Mouse (Mus musculus) gastrocnemius, postnatal 14 days (tissue): ENCODE measurements around the gene Lama5. TPM values are rescaled to one million over a fixed set of nuclear protein-coding genes. Genes with fewer than 3 reads are reported as not detected.
"Not testable (repeated sequence)": the region's sequence is repeated elsewhere in the genome, so short reads cannot be mapped to it uniquely, and the experiment has no call there.

Experiments used
- DNase-seq: peaks from one replicate; pipeline ENCODE4 v3.0.0; 2021; ENCODE audit warnings: mixed read lengths
- intact Hi-C: fragments of 180-260 bp; cut with DNase I; formaldehyde crosslinking; loops from one replicate; pipeline ENCODE4 v1.15.1; 2025; ENCODE audit warnings: low total_unique reads
- total RNA-seq, 2 experiments: library from RNA; stranded (reverse); gene quantifications; 2 replicates each; pipeline ENCODE4 v1.2.3; 2021

The Lama5 gene
- total RNA-seq, 2 experiments from 2014 or later: 17.9 to 18.0 TPM

GRCm38 (mm10) chr2:180205083-180205955 lies 20.3 kb downstream of the Lama5 start:
- intact Hi-C loops: no loop called here
- DNase-seq: no peak

GRCm38 (mm10) chr2:180204501-180204900 lies 21.2 kb downstream of the Lama5 start:
- intact Hi-C loops: no loop called here

DNA sequence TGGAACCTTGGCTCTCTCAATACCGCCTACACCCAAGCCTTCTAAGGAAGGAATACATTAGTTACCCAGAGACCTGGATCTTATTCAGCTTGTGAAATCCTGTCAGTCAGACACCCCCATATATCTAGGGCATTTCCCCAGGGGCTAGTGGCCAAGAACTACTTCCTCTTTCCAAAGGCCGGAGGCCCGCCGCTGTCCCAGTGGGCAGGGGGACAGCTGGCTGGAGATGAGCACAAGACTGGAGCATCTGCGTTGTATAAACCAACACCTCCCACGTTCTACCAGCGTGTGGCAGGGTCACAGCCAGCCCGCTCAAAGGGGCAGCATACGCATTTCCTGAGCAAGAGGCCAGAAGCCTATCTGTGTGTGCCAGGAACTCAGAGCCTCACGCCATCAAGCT lies 22.9 kb downstream of the Lama5 start:
- intact Hi-C loops: no loop called here
- no peak for DNase-seq

More at GRCm38 (mm10) chr2:180204501-180204900, 21.2 kb downstream of the Lama5 start:
- DNase-seq: no peak

GRCm38 (mm10) chr2:180202263-180202662 lies 23.4 kb downstream of the Lama5 start:
- intact Hi-C loops: no loop called here
- no peak for DNase-seq

- DNase-seq: no peak
- intact Hi-C loops: no loop called here
These were observed 24.4 kb downstream of the Lama5 start for GRCm38 (mm10) chr2:180201303-180201702.

GRCm38 (mm10) chr2:180200681-180201080 lies 25.0 kb downstream of the Lama5 start:
- DNase-seq: no peak
- intact Hi-C loops: no loop called here

GRCm38 (mm10) chr2:180198782-180199181 lies 26.9 kb downstream of the Lama5 start:
- intact Hi-C loops: no loop called here
- peak; percentile 53 for DNase-seq

- intact Hi-C loops: no loop called here
- DNase-seq: no peak
These were observed 28.2 kb downstream of the Lama5 start for GRCm38 (mm10) chr2:180197323-180198037.

DNA sequence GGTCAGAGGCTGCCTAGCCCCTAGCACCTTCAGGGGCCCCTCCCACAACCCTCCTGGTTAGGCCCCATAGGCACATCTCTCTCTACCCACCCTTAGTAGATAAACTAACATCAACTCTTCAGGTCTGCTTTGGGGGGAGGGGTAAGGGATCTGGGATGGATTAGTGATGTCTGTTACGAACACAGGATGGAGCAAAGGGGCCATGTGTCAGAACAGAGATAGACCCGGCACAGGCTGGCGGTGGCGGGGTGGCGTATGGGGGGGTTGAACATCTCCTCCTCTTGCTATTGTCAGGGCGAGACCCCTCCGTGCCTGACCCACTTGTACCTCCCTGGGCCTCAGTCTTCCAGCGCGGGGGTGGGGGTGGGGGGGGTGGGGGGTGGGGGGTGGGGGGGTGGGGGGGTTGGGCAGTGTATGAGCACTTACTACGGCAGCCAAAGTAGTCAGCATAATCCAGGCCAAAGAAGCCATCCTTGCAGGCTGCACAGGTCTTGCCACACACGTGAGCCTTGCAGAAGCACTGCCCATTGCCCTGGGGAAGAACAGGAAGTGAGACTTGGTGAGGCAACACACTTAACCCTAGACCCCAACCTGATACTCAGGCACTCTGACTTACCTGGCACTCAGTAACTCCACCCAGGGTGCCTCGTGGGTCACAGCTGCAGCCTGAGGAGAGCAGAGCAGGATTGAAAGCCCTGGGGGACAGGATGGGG lies 28.9 kb downstream of the Lama5 start:
- intact Hi-C loops: no loop called here
- DNase-seq: no peak

DNA sequence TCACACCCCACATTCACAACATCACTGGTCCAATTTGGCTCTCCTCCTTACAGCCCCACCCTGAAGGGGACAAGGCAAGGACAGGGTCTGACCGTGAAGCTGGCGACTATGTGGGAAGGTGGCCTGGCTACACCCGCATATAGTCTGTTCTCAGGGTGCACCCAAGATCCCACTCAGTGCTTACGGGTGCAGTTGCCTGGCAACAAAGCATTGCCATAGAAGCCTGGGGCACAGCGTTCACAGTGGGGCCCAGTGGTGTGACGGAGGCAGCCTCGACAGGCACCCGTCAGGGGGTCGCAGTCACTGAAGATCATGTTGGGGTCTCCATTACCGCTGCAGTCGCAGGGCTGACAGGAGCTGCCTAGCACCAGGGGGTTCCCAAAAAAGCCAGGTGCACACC lies 38.3 kb downstream of the Lama5 start:
- intact Hi-C loops: no loop called here
- DNase-seq: no peak

DNA sequence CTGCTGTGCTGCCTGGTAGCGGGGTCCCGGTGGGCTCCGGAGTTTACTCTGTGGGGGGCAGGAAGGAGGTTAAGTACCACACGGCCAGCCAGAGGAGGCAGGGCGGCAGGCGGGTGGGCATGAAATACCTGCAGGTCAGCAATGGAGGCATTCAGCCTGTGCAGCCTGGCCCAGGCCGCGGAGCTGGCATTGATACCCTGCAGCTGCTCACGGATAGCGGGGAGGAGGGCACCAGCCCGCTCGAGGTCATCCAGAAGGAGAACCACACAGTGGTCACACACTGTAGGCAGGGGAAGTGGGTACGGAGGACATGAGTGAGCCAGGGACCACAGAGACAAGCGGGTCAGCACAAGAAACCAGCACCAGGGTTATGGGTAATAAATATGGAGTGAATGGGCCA lies 40.0 kb downstream of the Lama5 start:
- DNase-seq: peak; percentile 75
- intact Hi-C loops: no loop called here

- intact Hi-C loops: loop anchor here (5.0 kb wide), 1 partner anchor 63 kb away; no protein-coding TSS in a partner anchor
- no peak for DNase-seq
These were observed 40.9 kb downstream of the Lama5 start for GRCm38 (mm10) chr2:180184752-180185109.

DNA sequence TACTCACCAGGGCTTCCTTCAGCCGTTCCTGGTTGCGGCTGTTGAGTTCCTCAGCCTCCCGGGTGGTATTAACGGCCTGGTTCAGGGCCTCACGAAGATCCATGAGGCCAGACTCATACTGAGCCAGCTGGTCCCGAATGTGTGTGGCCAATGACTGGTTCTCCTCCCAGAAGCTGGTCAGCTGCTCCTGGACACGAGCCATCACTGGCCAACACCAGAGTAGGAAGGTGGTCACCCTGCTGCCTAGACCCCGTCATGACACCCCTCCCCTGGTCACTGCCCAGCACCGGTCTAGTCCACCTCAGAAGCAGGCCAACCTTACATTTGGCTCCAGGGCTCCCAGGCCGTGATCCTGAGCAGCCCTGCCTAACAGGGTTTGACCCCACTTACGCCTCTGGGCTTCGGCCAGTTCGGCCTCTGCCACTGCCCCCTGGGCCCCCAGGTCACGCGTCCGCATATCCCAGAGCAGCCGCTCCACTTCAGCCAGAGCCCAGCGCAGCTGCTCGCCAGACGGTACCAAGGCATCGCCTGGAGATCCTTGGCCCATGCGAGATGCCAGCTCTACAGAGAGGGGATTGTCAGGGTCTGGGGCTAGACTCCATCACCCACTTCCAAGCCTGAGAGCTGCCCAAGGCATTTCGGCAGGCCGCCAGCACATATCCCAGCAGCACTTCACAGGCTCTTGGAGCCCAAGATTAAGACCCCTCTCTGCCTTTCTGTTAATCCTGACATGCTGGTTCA lies 41.5 kb downstream of the Lama5 start:
- DNase-seq: peak; percentile 48
- intact Hi-C loops: loop anchor here (5.0 kb wide), 1 partner anchor 63 kb away; no protein-coding TSS in a partner anchor

- DNase-seq: no peak
- intact Hi-C loops: loop anchor here (5.0 kb wide), 1 partner anchor 66 kb away; no protein-coding TSS in a partner anchor
These were observed 44.1 kb downstream of the Lama5 start for GRCm38 (mm10) chr2:180181542-180181941.

DNA sequence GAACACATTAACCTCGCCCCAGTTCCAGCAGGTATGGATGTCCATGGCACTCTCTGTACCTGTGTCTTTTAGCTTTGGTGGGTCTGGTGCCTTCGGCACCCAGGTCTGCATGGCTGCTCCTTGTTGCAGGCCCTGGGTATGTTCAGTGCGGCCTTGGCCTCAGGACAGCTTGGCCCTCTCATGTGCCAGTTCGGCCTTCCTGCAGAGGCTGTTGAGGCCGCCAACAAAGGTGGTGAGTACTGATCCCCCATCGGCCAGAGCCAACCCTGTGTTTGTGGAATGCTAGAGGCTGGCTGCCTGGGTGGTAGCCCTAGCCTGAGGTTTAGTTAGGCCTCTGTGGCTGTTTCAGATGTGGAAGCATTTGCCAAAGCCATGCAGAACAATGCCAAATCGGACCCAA lies 49.9 kb downstream of the Lama5 start:
- intact Hi-C loops: no loop called here
- DNase-seq: no peak

- intact Hi-C loops: loop anchor here (5.0 kb wide), 1 partner anchor 78 kb away; no protein-coding TSS in a partner anchor
- no peak for DNase-seq
These were observed 51.5 kb downstream of the Lama5 start for GRCm38 (mm10) chr2:180174121-180174520.

DNA sequence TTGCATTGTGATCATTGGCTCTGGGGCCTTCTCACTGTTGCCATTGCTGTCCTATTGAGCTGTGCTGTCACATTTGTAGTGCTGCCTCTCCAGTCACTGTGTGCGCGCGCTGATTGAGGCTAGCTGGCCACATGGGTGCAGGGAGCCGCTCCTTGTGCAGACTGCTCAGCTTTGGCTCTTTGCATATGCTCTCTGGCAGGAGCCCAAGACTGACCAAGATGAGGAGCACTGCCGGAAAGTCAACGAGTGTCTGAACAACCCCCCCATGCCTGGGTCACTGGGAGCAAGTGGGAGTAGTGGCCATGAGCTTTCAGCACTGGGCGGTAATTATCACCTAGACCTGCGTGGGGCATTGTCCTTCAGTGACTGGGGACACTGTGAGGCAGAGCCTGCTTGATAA lies 51.9 kb downstream of the Lama5 start:
- DNase-seq: not testable (repeated sequence)
- intact Hi-C loops: loop anchor here (5.0 kb wide), 1 partner anchor 79 kb away; no protein-coding TSS in a partner anchor

- intact Hi-C loops: loop anchor here (5.0 kb wide), 1 partner anchor 79 kb away; no protein-coding TSS in a partner anchor
- no peak for DNase-seq
These were observed 52.5 kb downstream of the Lama5 start for GRCm38 (mm10) chr2:180173163-180173562.

DNA sequence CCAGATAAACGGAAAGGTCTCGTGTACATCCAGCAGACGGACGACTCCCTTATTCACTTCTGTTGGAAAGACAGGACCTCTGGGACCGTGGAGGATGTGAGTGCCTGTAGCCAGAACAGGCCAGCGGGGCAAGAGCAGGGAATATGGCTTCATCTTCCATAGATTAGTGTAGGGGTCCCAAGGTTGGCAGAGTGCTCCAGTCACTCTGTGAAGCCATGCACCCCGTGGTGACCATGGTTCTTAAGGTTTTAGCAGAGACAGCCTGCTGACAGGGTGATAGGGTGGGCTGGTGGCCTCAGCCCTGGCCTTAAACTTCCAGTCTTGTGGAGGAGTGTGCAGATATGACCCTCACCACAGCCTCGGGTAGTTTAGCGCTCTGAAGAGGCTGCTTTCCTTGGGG lies 53.5 kb downstream of the Lama5 start:
- no peak for DNase-seq
- intact Hi-C loops: loop anchor here (5.0 kb wide), 1 partner anchor 80 kb away; no protein-coding TSS in a partner anchor
